ENCODE assay signal across 9 mouse cellular contexts in the genomic region with DNA sequence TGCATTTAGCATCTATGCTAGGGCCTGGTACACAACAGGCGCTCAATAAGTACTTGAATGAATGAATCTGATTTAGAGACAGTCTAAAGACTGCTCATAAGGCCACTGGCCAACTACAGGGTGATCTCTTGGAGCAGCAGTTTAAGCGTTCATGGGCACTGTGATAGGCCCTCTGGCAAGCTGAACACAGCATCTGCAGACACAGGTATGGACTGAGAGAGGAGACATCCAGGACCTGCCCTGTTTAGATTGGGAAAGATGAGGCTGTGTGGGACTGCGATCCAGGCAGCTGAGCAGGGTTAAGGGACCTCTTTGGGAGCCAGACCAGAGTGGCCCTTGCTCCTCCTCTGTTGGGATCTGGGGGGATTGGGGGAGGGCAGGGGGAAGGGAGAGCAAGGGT. TPM values are rescaled to one million over a fixed set of nuclear protein-coding genes. Genes with fewer than 3 reads are reported as not detected.
DNase-seq lines count a peak whose midpoint lies in the region; ATAC-seq and TF ChIP-seq lines count a peak whose summit lies in the region.
"Had no signal": no experiment of that assay in that cellular context is flagged by ENCODE, and none has a peak within 500 bp of the region (broad histone marks: within the 10 kb centered on the region; RNA-seq: fewer than 3 reads in every experiment).

A gene (minus strand): TSS at position 101 of the 400 bp plus-strand sequence.

- ATAC-seq in stomach, embryonic 14.5 days (ENCODE audit: insufficient number of reproducible peaks, insufficient read depth, low FRiP score, low read depth), result no peak

- TF ChIP-seq POLR2A in thymus, adult 2 months (IDR thresholded peaks at IDR 0.05; ENCODE audit: control insufficient read depth, extremely low read depth, insufficient read depth, low read length, poor library complexity), result no peak; the same call in 1 of the 2 replicates

- H3K4me2 ChIP-seq in stomach, embryonic 14.5 days (replicated peaks; ENCODE audit: low read depth, low read length), result peak within 1 kb of the TSS; percentile 79

- H3K27ac ChIP-seq in gastrocnemius, adult 2 months, result no peak within 1 kb of the TSS
- H3K27ac ChIP-seq in thymus, adult 2 months (ENCODE audit: control insufficient read depth, insufficient read depth, low read length), result no peak within 1 kb of the TSS
- no peak within 1 kb of the TSS for H3K27ac ChIP-seq in stomach, embryonic 14.5 days (ENCODE audit: low read length)

- H3K27me3 ChIP-seq in thymus, adult 2 months (ENCODE audit: control insufficient read depth, insufficient read depth, low read length), result no peaks in the 10 kb centered on the region; the same call in 1 of the 2 replicates
- peaks cover 13% of the 10 kb centered on the region for H3K27me3 ChIP-seq in stomach, embryonic 14.5 days (ENCODE audit: control insufficient read depth, insufficient read depth, low read length)

- intact Hi-C loops in gastrocnemius, adult 2 months (cut with DNase I), result no loop called here
- intact Hi-C loops in left cerebral cortex, postnatal 36 days (cut with DNase I), result loop anchor here (2.0 kb wide), 2 partner anchors 17 to 31 kb away; no protein-coding TSS in a partner anchor

- 47% methylated on average over 3 of the region's 3 CpGs for WGBS in thymus, adult 2 months
- 41% methylated on average over 3 of the region's 3 CpGs for WGBS in stomach, embryonic 14.5 days

- H3K9me3 ChIP-seq in stomach, embryonic 14.5 days (ENCODE audit: control insufficient read depth, low read depth, low read length), result no peaks in the 10 kb centered on the region

- peak within 1 kb of the TSS; percentile 50 for H3K9ac ChIP-seq in stomach, embryonic 14.5 days (replicated peaks; ENCODE audit: low read depth, low read length)

- peak within 1 kb of the TSS; percentile 69 for H3K4me3 ChIP-seq in gastrocnemius, adult 2 months
- peak within 1 kb of the TSS; percentile 47 for H3K4me3 ChIP-seq in thymus, adult 2 months (ENCODE audit: control insufficient read depth, insufficient read depth, low read length)
- H3K4me3 ChIP-seq in stomach, embryonic 14.5 days (ENCODE audit: low read depth, low read length), result peak within 1 kb of the TSS; percentile 53

- no peak for DNase-seq in gastrocnemius, adult 2 months
- no peak for DNase-seq in gastrocnemius, postnatal 10 days
- DNase-seq in thymus, adult 2 months, result no peak
- DNase-seq in thymus, postnatal 10 days (ENCODE audit: low spot score in 2 of 2), result no peak
- DNase-seq in left cerebral cortex, postnatal 36 days (ENCODE audit: low spot score in 2 of 2), result no peak
- no peak for DNase-seq in T-cell, adult 2 months (ENCODE audit: low spot score)
- no peak for DNase-seq in cerebellum, adult 9-11 months

- H3K36me3 ChIP-seq in thymus, adult 2 months (ENCODE audit: control insufficient read depth, insufficient read depth, low read length), result no peaks in the 10 kb centered on the region
- H3K36me3 ChIP-seq in stomach, embryonic 14.5 days (ENCODE audit: control insufficient read depth, insufficient read depth, low read length), result no peaks in the 10 kb centered on the region

- H3K4me1 ChIP-seq in thymus, adult 2 months (replicated peaks; ENCODE audit: control insufficient read depth, insufficient read depth, low read length), result peaks cover 21% of the 10 kb centered on the region
- H3K4me1 ChIP-seq in stomach, embryonic 14.5 days (ENCODE audit: control insufficient read depth, insufficient read depth, low read length), result 0 out of 2 replicates have a peak, but pooled peaks cover 3% of the 10 kb centered on the region

- TF ChIP-seq CTCF in gastrocnemius, adult 2 months (IDR thresholded peaks at IDR 0.05), result no peak
- TF ChIP-seq CTCF in thymus, adult 2 months (IDR thresholded peaks at IDR 0.05; ENCODE audit: borderline replicate concordance, control insufficient read depth, extremely low read depth, insufficient read depth, low read length, poor library complexity), result no peak

RNA-seq across cellular contexts. Expression of the gene that starts here (rescaled TPM):
- total RNA-seq in gastrocnemius, adult 2 months (2021), result under 1 TPM; 0.45 to 0.54 TPM
- 1 to 10 TPM; 1.2 to 1.4 TPM for total RNA-seq in gastrocnemius, postnatal 10 days (2021)
- polyA plus RNA-seq in thymus, adult 2 months (2012; rRNA removed), result 60.6 and 66.6 TPM in 2 replicates
- total RNA-seq in left cerebral cortex, postnatal 36 days (2021), result 10 to 100 TPM; 67.3 to 71.3 TPM
- polyA plus RNA-seq in stomach, embryonic 14.5 days (2014; fragmentation: Nextera tagmentation; extraction: Ambion mirVana), result 5.2 and 5.9 TPM in 2 replicates
- total RNA-seq: hematopoietic stem cell, adult 5-6 weeks had no signal

Comparison
In these comparisons a context has a peak if more than half of its experiments do, and no peak if none do; other contexts are left out.
1. RNA of the gene that starts here (total RNA-seq): 67.3 to 71.3 TPM in left cerebral cortex, postnatal 36 days; 1.2 to 1.4 TPM in gastrocnemius, postnatal 10 days and 0.45 to 0.54 TPM in gastrocnemius, adult 2 months; every median in the first group is over 10 times any median in the second.
2. Peak in every context shown above with its lines, with median percentiles within 50 percentile points of each other: H3K4me3 ChIP-seq.